Mouse (Mus musculus) testis, postnatal 10 days (tissue): ENCODE data around the gene P2rx2.
A peak's percentile ranks its signal among the peaks of the same experiment; 100 is the strongest.

Experiments used
- DNase-seq: peaks from one replicate; pipeline ENCODE4 v3.0.0; 2021; ENCODE audit warnings: low spot score

P2rx2 gene

DNA sequence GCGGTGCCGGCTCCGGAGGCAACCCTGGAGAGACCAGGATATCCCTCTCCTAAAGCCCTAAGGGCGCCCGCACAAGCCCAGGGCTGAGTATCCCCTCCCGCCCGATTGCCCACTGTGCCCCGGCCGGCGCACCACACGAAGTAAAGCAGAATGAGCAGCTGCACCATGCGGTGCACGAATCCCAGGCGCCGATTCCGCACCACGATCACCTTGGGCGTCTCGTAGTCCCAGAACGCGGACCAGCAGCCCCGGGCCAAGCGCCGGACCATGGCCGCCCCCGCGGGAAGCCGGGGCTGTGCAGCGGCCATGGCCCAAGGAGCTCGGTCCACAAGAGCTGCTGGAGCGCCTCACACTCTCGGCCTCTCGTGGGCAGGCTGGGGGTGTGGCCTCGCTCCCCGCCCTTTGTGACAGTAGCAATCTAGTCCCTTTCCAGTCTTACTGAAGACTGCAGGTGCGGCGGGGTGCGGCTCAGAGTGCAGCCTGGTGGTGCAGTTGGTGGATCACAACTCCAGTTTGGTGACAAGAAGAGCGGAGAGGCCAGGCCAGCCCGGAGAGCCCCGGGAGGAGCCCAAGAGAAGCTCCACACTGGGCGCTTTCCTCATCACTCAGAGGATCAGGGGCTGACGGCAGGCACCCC, at the start of gene P2rx2:
Gene P2rx2 (minus strand): TSS at position 565 of the 637 bp plus-strand sequence.
- peak; percentile 78 for DNase-seq

- DNase-seq, result no peak
Measured at GRCm38 (mm10) chr5:110392727-110393126, 49.7 kb upstream of the P2rx2 start.

GRCm38 (mm10) chr5:110390631-110391030, 47.6 kb upstream of the P2rx2 start:
- DNase-seq, result no peak

GRCm38 (mm10) chr5:110387332-110387731, 44.3 kb upstream of the P2rx2 start:
- DNase-seq, result no peak

DNA sequence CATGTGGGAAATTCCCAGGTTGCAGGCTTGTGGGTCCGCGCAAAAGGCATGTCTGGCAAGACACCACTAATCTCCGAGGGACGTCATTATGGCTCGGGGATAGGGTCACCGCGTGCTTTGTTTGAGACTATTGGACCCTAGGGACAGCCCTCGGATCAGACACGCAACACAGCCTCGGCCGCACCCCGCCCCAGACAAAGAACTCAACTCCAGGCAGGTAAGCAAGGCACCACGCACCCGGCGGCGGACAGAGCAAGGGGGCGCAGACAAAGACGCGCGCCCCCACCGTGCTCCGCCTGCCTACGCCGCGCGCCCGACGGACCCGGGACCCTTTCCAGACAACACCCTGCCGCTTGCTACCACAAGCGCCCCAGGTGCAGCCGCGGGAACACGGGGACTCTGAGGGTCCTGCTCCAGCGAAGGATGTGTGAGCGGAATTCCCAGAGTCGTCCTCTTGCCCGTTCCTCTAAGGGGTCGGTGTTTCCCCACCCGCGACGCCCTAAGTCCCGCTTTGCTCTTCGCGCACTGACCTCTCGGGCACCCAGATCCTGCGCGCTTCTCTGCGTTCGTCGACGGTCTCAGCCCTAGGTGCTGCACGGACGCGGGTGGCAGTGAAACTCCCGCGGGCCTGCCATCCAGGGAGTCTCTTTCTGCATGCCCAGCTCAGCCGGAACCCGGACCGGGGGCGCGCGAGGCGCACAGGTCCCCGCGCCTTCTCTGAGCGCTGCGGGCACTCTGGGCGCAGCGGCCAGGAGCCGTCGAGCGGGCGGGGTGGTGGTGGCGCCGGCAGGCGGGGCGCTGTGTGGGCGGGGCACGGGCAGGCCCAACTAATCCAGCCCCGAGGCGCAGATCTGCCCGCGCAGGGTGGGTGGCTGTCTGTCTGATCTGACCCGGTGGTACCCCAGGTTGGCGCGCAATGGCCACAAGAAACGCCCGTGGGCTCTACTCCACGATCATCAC, 43.6 kb upstream of the P2rx2 start:
- DNase-seq, result peak; percentile 85

GRCm38 (mm10) chr5:110385263-110385662, 42.3 kb upstream of the P2rx2 start:
- no peak for DNase-seq

- no peak for DNase-seq
Measured at GRCm38 (mm10) chr5:110384491-110384890, 41.5 kb upstream of the P2rx2 start.

DNA sequence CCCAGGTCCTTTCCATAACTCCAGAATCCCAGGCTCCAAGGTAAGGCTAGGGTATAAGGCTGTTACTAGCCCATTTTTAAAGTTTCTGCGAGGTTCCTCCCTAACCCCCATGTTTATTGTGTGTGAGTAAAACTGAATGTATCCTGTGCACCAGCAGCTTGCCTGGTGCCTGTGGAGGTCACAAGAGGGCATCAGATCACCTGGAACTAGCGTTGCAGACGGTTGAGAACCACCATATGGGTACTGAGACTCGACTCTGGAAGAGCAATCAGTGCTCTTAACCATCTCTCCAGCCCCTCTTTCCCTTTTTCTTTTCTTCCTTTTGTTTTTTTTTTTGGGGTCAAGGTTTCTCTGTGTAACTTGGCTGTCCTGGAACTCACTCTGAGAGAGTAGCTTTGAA, 36.8 kb upstream of the P2rx2 start:
- DNase-seq, result no peak

GRCm38 (mm10) chr5:110379086-110379485, 36.1 kb upstream of the P2rx2 start:
- DNase-seq, result no peak

DNA sequence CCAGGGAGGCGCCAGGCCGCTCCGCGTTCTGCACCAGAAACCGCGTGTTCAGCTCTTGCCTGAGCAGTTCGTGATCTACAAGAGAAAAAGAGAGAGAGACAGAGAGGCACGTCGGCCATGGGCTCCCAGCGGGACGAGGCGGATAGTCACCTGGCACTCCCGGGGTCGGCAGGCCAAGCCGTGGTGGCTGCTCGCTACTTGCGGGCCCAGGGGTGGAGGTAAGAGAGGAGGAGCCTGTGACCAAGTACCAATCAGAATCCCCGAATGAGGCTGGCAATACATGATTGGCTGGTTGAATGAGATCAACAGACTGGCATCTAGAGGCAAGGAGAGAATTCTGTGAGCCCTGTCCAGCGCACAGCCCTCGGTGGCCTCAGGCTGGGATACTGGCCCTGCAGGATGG, 35.2 kb upstream of the P2rx2 start:
- DNase-seq, result no peak

- peak; percentile 83 for DNase-seq
Measured at GRCm38 (mm10) chr5:110376802-110377433, 33.9 kb upstream of the P2rx2 start.

- no peak for DNase-seq
Measured at GRCm38 (mm10) chr5:110363822-110364545, 21.0 kb upstream of the P2rx2 start.

GRCm38 (mm10) chr5:110363179-110363821, 20.3 kb upstream of the P2rx2 start:
- DNase-seq, result peak; percentile 89

- no peak for DNase-seq
Measured at GRCm38 (mm10) chr5:110362813-110363178, 19.8 kb upstream of the P2rx2 start.

GRCm38 (mm10) chr5:110361465-110361864, 18.5 kb upstream of the P2rx2 start:
- DNase-seq, result no peak

DNA sequence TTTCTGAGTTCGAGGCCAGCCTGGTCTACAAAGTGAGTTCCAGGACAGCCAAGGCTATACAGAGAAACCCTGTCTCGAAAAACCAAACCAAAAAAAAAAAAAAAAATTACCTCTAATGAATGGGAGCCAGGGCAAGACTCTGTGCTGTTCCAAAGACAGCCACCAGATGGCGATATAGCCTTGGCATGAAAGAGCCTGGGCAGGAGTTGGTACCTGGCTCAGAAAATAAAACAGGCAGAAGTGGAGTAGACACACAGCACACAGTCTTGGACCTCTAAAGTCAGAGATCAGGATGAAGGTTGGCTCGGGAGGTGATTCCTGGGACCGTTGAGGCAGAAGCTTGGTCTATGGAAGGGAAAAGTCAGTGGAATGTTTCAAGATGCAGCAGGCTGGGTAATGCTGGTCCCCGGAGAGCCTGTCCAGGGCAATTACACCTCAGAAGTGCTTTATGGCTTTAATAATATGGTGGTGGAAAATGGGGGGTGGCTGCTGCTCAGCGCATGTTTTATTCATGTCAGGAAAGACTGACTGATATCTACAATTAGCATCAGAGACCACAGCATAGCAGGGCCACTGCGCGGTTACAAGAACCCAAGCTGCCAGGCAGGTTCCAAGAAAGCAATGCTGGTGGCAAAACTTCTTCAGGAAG, 14.6 kb upstream of the P2rx2 start:
- peak; percentile 92 for DNase-seq

DNA sequence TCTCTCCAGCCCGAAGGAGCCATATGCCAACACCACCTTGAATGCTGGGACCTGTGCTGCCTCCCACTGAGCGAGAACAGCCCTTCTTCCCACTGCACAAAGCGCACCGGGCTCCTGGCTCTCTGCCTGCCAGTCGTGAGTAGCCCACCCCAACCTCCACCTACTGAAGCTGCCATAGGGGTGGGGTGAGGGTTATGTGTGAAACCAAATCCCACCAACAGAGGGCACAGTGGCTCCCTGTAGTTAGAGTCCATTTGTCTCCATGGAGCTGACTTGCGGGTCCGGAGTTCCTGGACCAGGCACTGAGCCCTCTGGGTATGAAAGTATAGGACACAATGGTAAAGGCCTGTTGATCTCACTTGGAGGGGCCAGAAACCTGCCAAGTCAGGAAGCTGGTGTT, 11.7 kb upstream of the P2rx2 start:
- peak; percentile 73 for DNase-seq

- no peak for DNase-seq
Measured at GRCm38 (mm10) chr5:110347006-110347405, 4.0 kb upstream of the P2rx2 start.

DNA sequence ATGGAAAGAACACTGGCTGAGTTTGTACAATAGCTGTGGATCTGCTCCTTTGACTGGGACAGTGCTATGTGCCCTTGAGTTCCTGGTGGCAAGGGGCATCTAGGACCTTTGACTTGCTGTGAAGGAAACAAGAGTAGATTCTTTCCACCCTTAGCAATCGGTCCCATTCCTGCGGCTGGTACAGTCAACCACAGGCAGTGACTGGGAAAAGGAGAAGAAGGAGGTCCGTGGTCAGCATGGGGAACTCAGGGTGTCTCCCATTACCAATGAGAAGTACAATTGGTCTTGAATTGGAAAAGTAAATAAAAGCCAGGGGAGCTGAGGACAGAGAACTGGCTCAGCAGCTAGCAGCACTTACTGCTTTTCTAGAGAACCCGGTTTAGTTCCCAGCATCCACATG, 2.5 kb upstream of the P2rx2 start:
- no peak for DNase-seq

GRCm38 (mm10) chr5:110344524-110344923, 1.5 kb upstream of the P2rx2 start, which contains the start of gene Lrcol1:
Gene Lrcol1, plus strand, starts transcription at chr5:110344730.
- no peak for DNase-seq

GRCm38 (mm10) chr5:110338792-110339191, 4.2 kb downstream of the P2rx2 start:
- no peak for DNase-seq
